Mouse (Mus musculus): ENCODE measurements at regions not wholly inside any gene's neighbourhood (a gene's known extent, or its start where the extent isn't known, plus 50 kb on each side); places are given as distances from the start of the nearest gene placed in this dataset.
"Not testable (repeated sequence)": the region's sequence is repeated elsewhere in the genome, so short reads cannot be mapped to it uniquely, and the experiment has no call there.

DNA sequence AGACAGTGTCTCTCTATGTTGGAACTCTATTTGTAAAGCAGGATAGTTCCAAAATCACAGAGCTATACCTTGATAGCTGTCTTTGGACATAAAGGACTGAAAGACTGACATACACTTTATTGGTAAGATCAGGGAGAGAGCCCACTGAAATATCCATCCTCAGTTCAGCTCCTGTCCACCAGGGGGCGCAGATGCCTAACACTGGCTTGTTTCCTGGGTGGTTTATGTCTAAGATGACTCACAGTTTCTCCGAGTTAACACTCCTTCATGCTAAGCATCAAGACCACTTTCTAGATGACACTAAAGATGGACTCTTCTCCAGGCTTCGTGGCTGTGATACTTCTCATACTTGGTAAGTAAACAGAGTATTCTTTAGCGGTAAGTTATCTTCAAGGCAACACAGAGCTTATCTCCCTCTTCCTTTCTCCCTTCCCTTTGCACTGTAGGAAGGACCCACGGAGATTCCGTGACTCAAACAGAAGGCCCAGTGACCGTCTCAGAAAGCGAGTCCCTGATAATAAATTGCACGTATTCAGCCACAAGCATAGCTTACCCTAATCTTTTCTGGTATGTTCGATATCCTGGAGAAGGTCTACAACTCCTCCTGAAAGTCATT, 737.2 kb downstream of the Dad1 start:
- not testable (repeated sequence) for DNase-seq (ENCODE audit: low read depth in 1 of 2, low spot score in 2 of 2); H3K27ac ChIP-seq (ENCODE audit: insufficient read depth, low read length); H3K4me3 ChIP-seq (ENCODE audit: extremely low read depth, insufficient read depth, insufficient read length); H3K4me1 ChIP-seq (ENCODE audit: control insufficient read depth, insufficient read depth, insufficient read length); H3K36me3 ChIP-seq (ENCODE audit: control insufficient read depth, insufficient read depth, low read length); H3K27me3 ChIP-seq (ENCODE audit: control insufficient read depth, insufficient read depth, low read length)
- WGBS, result no CpG with 5 or more reads among the region's 10 CpGs

DNA sequence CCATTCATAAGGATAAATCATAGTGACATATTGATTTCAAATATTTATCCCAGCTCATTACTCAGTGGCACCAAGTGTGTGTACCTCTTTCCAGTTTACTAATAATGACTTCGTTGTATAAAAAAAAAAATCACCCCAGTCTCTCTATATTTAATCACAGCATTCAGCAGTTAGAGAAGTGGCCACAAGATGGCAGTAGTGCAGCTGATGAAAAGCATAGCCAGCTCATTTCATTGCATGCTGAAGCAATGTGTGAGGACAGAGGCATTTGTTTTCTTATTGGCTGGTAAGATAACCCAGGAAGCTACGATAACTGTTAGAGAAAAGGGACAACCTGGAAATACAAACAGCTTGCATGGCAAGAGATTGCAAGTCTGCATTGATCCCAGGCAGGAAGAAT, 748.5 kb downstream of the Dad1 start:
- not testable (repeated sequence) for H3K27me3 ChIP-seq (ENCODE audit: control insufficient read depth, insufficient read depth, low read length); H3K36me3 ChIP-seq (ENCODE audit: control insufficient read depth, insufficient read depth, low read length); H3K27ac ChIP-seq (ENCODE audit: insufficient read depth, low read length); H3K4me1 ChIP-seq (ENCODE audit: control insufficient read depth, insufficient read depth, insufficient read length); H3K4me3 ChIP-seq (ENCODE audit: extremely low read depth, insufficient read depth, insufficient read length)
- whole genome bisulfite sequencing, result 29% methylated on average over 2 of the region's 2 CpGs
- peak; percentile 3 to 5 for DNase-seq (ENCODE audit: low read depth in 1 of 2, low spot score in 2 of 2)

DNA sequence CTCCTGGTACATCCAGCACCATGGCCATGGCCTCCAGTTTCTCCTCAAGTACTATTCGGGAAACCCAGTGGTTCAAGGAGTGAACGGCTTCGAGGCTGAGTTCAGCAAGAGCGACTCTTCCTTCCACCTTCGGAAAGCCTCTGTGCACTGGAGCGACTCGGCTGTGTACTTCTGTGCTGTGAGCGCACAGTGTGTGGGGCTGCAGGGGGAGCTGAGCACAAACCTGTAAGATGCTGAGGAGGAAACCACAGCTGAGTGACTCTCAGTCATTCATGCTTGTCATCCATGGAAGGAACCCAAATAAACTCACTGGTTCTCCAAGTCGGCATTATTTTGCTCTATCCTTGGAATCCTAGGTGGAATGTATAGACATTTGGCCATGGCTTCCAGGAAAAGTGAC, 765.5 kb downstream of the Dad1 start:
- not testable (repeated sequence) for H3K27me3 ChIP-seq (ENCODE audit: control insufficient read depth, insufficient read depth, low read length); H3K4me1 ChIP-seq (ENCODE audit: control insufficient read depth, insufficient read depth, insufficient read length); H3K4me3 ChIP-seq (ENCODE audit: extremely low read depth, insufficient read depth, insufficient read length); DNase-seq (ENCODE audit: low read depth in 1 of 2, low spot score in 2 of 2); H3K36me3 ChIP-seq (ENCODE audit: control insufficient read depth, insufficient read depth, low read length); H3K27ac ChIP-seq (ENCODE audit: insufficient read depth, low read length)
- 48% methylated on average over 7 of the region's 9 CpGs for WGBS

DNA sequence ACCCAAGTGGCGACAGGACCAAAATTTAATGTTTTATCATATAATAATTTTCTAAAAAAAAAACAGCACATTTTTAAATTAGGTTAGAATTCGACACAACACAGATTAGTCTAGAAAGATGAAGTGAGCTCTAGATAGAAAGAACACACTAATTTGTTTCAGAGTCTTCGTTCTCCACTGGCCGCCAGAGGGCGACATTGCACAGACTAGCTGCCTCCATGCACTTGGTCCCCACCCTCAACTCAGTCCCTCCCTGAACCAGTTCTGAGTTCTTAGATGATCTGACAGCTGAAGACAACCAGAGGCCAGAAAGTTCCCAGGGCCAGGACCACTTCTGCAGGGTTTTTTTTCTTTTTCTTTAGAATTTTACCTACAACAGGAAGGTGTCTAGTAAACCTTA, 766.3 kb downstream of the Dad1 start:
- 19% methylated on average over 5 of the region's 5 CpGs for WGBS
- H3K4me1 ChIP-seq (ENCODE audit: control insufficient read depth, insufficient read depth, insufficient read length); DNase-seq (ENCODE audit: low read depth in 1 of 2, low spot score in 2 of 2); H3K27me3 ChIP-seq (ENCODE audit: control insufficient read depth, insufficient read depth, low read length); H3K4me3 ChIP-seq (ENCODE audit: extremely low read depth, insufficient read depth, insufficient read length); H3K36me3 ChIP-seq (ENCODE audit: control insufficient read depth, insufficient read depth, low read length); H3K27ac ChIP-seq (ENCODE audit: insufficient read depth, low read length): not testable (repeated sequence)

DNA sequence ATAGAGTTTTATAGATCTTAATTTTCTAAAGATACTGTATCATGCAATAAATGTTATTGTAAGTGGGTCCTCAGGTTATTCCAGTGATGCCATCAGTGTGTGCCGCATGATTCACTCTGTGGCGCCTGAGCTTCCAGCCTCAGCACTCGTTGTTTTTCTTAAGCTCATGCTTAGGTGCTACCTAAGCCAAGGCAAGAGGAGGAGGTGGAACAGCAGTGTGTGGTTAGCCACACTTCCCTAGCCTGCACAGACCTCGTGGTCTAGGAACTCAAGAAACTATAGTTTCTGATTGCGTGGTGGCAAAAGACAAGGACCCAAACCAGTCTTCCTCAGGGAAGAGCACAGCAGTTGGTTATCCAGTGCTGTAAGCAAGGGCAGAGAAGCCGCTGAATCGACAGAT, 779.7 kb downstream of the Dad1 start:
- H3K4me1 ChIP-seq (ENCODE audit: control insufficient read depth, insufficient read depth, insufficient read length); H3K27ac ChIP-seq (ENCODE audit: insufficient read depth, low read length); H3K36me3 ChIP-seq (ENCODE audit: control insufficient read depth, insufficient read depth, low read length); H3K27me3 ChIP-seq (ENCODE audit: control insufficient read depth, insufficient read depth, low read length); H3K4me3 ChIP-seq (ENCODE audit: extremely low read depth, insufficient read depth, insufficient read length): not testable (repeated sequence)
- 54% methylated on average over 7 of the region's 7 CpGs for WGBS
- peak in 1 of 2 experiments; percentile 4 for DNase-seq (ENCODE audit: low read depth in 1 of 2, low spot score in 2 of 2)

DNA sequence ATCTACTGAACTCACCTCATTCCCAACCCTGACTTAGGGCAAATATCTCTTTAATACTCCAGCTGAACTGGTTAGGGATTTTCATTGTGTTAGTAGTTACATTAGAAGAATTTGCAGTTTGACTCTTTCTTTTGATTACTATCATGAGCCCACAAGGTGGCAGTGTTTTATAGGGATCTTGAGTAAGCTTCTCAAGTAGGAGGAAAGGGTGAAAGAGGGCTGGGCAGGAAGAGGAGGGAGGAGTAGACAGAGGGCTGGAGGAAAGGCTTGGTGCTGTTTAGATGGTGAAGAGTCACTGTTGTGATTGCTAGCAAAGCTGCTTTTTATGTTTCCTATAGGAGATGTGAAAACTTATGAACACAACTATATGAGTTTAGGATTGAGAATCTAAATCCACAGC, 793.1 kb downstream of the Dad1 start:
- not testable (repeated sequence) for H3K4me1 ChIP-seq (ENCODE audit: control insufficient read depth, insufficient read depth, insufficient read length); H3K36me3 ChIP-seq (ENCODE audit: control insufficient read depth, insufficient read depth, low read length); H3K27me3 ChIP-seq (ENCODE audit: control insufficient read depth, insufficient read depth, low read length); H3K4me3 ChIP-seq (ENCODE audit: extremely low read depth, insufficient read depth, insufficient read length); DNase-seq (ENCODE audit: low read depth in 1 of 2, low spot score in 2 of 2); H3K27ac ChIP-seq (ENCODE audit: insufficient read depth, low read length)

DNA sequence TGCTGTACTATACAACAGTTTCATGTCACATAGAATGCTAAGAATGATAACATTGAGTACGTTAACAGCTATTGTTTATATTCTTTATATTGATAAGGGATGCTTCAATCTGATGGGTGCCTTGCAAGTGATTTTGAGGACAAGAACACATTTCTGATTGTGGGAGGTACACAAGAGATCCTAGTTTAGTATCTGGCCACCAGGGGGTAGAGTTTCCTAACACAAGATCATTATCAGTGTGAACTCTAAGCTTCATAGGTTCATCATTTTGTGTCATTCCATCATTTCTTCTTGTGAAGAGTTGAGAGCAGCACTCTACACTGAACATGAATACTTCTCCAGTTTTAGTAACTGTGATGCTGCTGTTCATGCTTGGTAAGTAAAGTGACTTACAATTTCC, 799.9 kb downstream of the Dad1 start:
- Histone ChIP-seq H3K27me3 (ENCODE audit: control insufficient read depth, insufficient read depth, low read length) (no peaks in the 10 kb centered on the region), H3K4me3 (ENCODE audit: extremely low read depth, insufficient read depth, insufficient read length) (no peak overlapping the region), H3K36me3 (ENCODE audit: control insufficient read depth, insufficient read depth, low read length) (no peaks in the 10 kb centered on the region), H3K27ac (ENCODE audit: insufficient read depth, low read length) (no peak overlapping the region), H3K4me1 (ENCODE audit: control insufficient read depth, insufficient read depth, insufficient read length) (no peaks in the 10 kb centered on the region)
- DNase-seq (ENCODE audit: low read depth in 1 of 2, low spot score in 2 of 2), result no peak
- TF ChIP-seq POLR2A (IDR thresholded peaks at IDR 0.05; ENCODE audit: low read depth, low read length), result no peak
- no peak for TF ChIP-seq CTCF (IDR thresholded peaks at IDR 0.05; ENCODE audit: extremely low read depth, insufficient read depth, insufficient read length, insufficient replicate concordance)
- WGBS, result 91% methylated on average over 1 of the region's 1 CpGs

DNA sequence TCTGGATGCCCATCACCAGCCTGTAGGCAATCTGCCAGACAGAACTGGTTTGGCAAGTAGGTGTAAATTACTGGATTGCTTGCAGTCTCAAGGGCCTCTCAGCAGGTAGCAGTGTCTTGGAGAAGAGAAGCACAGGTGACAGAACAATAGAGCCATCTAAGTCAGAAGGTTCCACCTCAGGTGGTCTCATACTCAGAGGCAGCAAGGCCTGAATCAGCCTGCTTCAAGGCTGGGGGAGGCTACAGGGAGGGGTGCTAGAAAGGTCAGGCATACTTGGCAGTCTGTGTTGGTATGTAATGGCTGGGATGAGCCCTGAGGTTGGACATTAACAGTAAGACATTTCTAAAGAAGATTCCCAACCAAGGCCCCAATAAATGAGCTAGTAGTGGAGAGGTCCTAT, 814.3 kb downstream of the Dad1 start:
- not testable (repeated sequence) for H3K27me3 ChIP-seq (ENCODE audit: control insufficient read depth, insufficient read depth, low read length); DNase-seq (ENCODE audit: low read depth in 1 of 2, low spot score in 2 of 2); H3K27ac ChIP-seq (ENCODE audit: insufficient read depth, low read length); H3K36me3 ChIP-seq (ENCODE audit: control insufficient read depth, insufficient read depth, low read length); H3K4me3 ChIP-seq (ENCODE audit: extremely low read depth, insufficient read depth, insufficient read length); H3K4me1 ChIP-seq (ENCODE audit: control insufficient read depth, insufficient read depth, insufficient read length)

DNA sequence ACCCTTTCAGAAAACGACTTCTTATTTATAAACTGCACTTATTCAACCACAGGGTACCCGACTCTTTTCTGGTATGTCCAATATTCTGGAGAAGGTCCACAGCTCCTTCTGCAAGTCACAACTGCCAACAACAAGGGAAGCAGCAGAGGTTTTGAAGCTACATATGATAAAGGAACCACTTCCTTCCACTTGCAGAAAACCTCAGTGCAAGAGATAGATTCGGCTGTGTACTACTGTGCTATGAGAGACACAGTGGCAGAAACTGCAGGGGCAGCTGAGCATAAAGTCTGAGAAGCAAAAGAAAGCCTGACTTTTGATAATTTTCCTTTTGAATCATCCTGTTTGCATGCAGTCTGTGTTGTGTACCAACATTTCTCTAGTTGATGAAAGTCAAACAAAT, 823.8 kb downstream of the Dad1 start:
- H3K36me3 ChIP-seq (ENCODE audit: control insufficient read depth, insufficient read depth, low read length); H3K27me3 ChIP-seq (ENCODE audit: control insufficient read depth, insufficient read depth, low read length); H3K4me1 ChIP-seq (ENCODE audit: control insufficient read depth, insufficient read depth, insufficient read length); DNase-seq (ENCODE audit: low read depth in 1 of 2, low spot score in 2 of 2); H3K4me3 ChIP-seq (ENCODE audit: extremely low read depth, insufficient read depth, insufficient read length); H3K27ac ChIP-seq (ENCODE audit: insufficient read depth, low read length): not testable (repeated sequence)
- 4% methylated on average over 2 of the region's 3 CpGs for WGBS

DNA sequence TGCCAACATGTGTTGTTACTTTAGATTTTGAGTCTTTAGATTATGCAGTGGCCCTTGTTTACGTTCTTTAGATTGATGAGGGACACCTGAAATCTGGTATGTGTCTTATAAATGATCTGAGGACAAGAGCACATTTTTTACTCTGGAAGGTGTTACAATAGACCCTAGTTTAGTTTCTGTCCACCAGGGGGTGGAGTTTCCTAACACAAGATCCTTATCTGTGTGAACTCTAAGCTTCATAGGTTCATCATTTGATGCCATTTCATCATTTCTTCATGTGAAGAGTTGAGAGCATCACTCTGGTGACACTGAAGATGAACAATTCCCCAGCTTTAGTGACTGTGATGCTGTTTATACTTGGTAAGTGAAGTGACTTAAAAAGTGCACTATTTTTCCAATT, 825.5 kb downstream of the Dad1 start:
- WGBS, result 90% methylated on average over 1 of the region's 1 CpGs
- not testable (repeated sequence) for H3K27ac ChIP-seq (ENCODE audit: insufficient read depth, low read length); DNase-seq (ENCODE audit: low read depth in 1 of 2, low spot score in 2 of 2); H3K4me1 ChIP-seq (ENCODE audit: control insufficient read depth, insufficient read depth, insufficient read length); H3K4me3 ChIP-seq (ENCODE audit: extremely low read depth, insufficient read depth, insufficient read length); H3K27me3 ChIP-seq (ENCODE audit: control insufficient read depth, insufficient read depth, low read length); H3K36me3 ChIP-seq (ENCODE audit: control insufficient read depth, insufficient read depth, low read length)

DNA sequence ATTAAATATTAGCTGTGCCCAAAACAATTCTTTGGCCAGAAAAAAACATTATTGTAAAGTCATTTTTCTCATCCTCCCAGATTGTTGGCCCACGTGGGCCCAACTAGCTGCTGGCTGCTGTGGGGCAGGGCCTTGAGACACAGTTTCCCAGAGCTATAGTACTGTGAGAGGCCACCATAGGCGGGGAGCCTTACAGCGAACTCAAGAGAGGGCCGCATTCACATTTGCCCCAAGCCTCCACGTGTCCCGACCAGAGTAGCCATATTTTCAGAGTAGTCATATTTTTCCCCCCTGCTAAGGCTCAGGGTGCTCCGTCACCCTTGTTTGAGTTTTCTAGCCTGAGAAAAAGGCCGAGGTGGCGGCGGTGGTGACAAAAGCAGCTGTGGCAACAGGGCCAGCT, 826.3 kb downstream of the Dad1 start:
- not testable (repeated sequence) for H3K4me3 ChIP-seq (ENCODE audit: extremely low read depth, insufficient read depth, insufficient read length); H3K27ac ChIP-seq (ENCODE audit: insufficient read depth, low read length); H3K4me1 ChIP-seq (ENCODE audit: control insufficient read depth, insufficient read depth, insufficient read length); H3K36me3 ChIP-seq (ENCODE audit: control insufficient read depth, insufficient read depth, low read length); DNase-seq (ENCODE audit: low read depth in 1 of 2, low spot score in 2 of 2); H3K27me3 ChIP-seq (ENCODE audit: control insufficient read depth, insufficient read depth, low read length)
- 88% methylated on average over 10 of the region's 10 CpGs for WGBS

Data from spleen, adult 2 months (tissue).